Mouse (Mus musculus) gastrocnemius, adult 18-20 months (tissue): ENCODE data around the gene Gdf9. TPM values are rescaled to one million over a fixed set of nuclear protein-coding genes. Genes with fewer than 3 reads are reported as not detected.
A peak's percentile ranks its signal among the peaks of the same experiment; 100 is the strongest.
"Not testable (repeated sequence)": the region's sequence is repeated elsewhere in the genome, so short reads cannot be mapped to it uniquely, and the experiment has no call there.

Experiments used
- DNase-seq: peaks from one replicate; pipeline ENCODE4 v3.0.0; 2021; ENCODE audit warnings: low spot score
- long read RNA-seq, 2 experiments: library from polyadenylated mRNA; stranded (forward); transcript quantifications; one replicate each; pipeline ENCODE4 v2.0.0; 2021
- total RNA-seq, 2 experiments: library from RNA; stranded (reverse); gene quantifications; 2 replicates each; pipeline ENCODE4 v1.2.3; 2021

The Gdf9 gene
- total RNA-seq = under 1 TPM; 0.11 to 0.17 TPM
- long read RNA-seq, experiment 1 = 0 reads
- long read RNA-seq, experiment 2 = 0 reads

GRCm38 (mm10) chr11:53430670-53431346 lies at the start of gene Gdf9, which contains the start of gene Uqcrq:
Gdf9 (plus strand) TSS chr11:53431023.
Uqcrq (minus strand) TSS chr11:53430831.
- DNase-seq = peak; percentile 99

GRCm38 (mm10) chr11:53383758-53384428 lies 46.9 kb upstream of the Gdf9 start:
- no peak for DNase-seq

- DNase-seq = no peak
Measured at GRCm38 (mm10) chr11:53393856-53394255, 37.0 kb upstream of the Gdf9 start.

- DNase-seq = no peak
Measured at GRCm38 (mm10) chr11:53403638-53404037, 27.2 kb upstream of the Gdf9 start.

- DNase-seq = peak; percentile 21
Measured at GRCm38 (mm10) chr11:53411738-53412137, 19.1 kb upstream of the Gdf9 start.

- DNase-seq = no peak
Measured at GRCm38 (mm10) chr11:53413871-53414270, 17.0 kb upstream of the Gdf9 start.

- DNase-seq = no peak
Measured at GRCm38 (mm10) chr11:53418048-53418447, 12.8 kb upstream of the Gdf9 start.

- no peak for DNase-seq
Measured at GRCm38 (mm10) chr11:53423036-53423435, 7.8 kb upstream of the Gdf9 start, which contains the start of gene Leap2. Leap2 (minus strand) TSS chr11:53423170.

- no peak for DNase-seq
Measured at GRCm38 (mm10) chr11:53424826-53425225, 6.0 kb upstream of the Gdf9 start.

GRCm38 (mm10) chr11:53425251-53425650 lies 5.6 kb upstream of the Gdf9 start:
- DNase-seq = no peak

- no peak for DNase-seq
Measured at GRCm38 (mm10) chr11:53425711-53426255, 5.0 kb upstream of the Gdf9 start.

- DNase-seq = not testable (repeated sequence)
Measured at GRCm38 (mm10) chr11:53426914-53427313, 3.9 kb upstream of the Gdf9 start.

GRCm38 (mm10) chr11:53427993-53428715 lies 2.7 kb upstream of the Gdf9 start:
- no peak for DNase-seq

- no peak for DNase-seq
Measured at GRCm38 (mm10) chr11:53428716-53429057, 2.1 kb upstream of the Gdf9 start.

GRCm38 (mm10) chr11:53429182-53429581 lies 1.6 kb upstream of the Gdf9 start:
- no peak for DNase-seq

- no peak for DNase-seq
Measured at GRCm38 (mm10) chr11:53430300-53430669, 538 bp upstream of the Gdf9 start.

GRCm38 (mm10) chr11:53431347-53432056 lies 679 bp downstream of the Gdf9 start:
- DNase-seq = no peak

- DNase-seq = no peak
Measured at GRCm38 (mm10) chr11:53433057-53433456, 2.2 kb downstream of the Gdf9 start.

- DNase-seq = no peak
Measured at GRCm38 (mm10) chr11:53435504-53435903, 4.7 kb downstream of the Gdf9 start.

GRCm38 (mm10) chr11:53436338-53436737 lies 5.5 kb downstream of the Gdf9 start:
- DNase-seq = no peak

GRCm38 (mm10) chr11:53441921-53442320 lies 11.1 kb downstream of the Gdf9 start:
- no peak for DNase-seq
